Comparison of ENCODE assay signal across 23 mouse cellular contexts in the genomic region with DNA sequence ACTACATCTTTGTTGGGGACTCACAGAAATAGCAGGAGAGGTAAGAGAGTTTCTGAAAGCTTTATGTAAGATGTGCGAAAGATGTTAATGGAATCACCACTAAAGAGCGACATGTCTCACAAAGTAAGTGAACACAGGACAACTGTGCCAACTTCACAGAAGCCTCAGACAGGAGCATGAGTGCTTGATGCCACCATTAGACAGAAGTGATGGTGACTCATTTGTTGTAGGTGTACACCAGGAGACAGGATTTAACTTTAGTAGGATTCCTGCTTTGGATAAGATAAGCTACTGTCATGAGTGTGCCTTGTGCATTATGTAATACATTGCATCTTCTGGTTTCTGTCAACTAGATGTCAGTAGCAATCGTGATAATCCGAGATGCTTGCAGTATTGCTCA.
"Had no signal": no experiment of that assay in that cellular context is flagged by ENCODE, and none has a peak within 500 bp of the region (broad histone marks: within the 10 kb centered on the region; RNA-seq: fewer than 3 reads in every experiment).

No protein-coding gene starts in this region.

- H3K4me1 ChIP-seq: heart, embryonic 13.5 days; heart, embryonic 15.5 days; hindbrain, embryonic 13.5 days; hindbrain, embryonic 15.5 days; kidney, embryonic 15.5 days; limb, embryonic 10.5 days; limb, embryonic 12.5 days; liver, embryonic 13.5 days; liver, embryonic 15.5 days had no signal

- H3K4me3 ChIP-seq: gastrocnemius, adult 2 months; heart, embryonic 13.5 days; heart, embryonic 15.5 days; hindbrain, embryonic 13.5 days; hindbrain, embryonic 15.5 days; kidney, embryonic 15.5 days; limb, embryonic 10.5 days; limb, embryonic 12.5 days; liver, embryonic 13.5 days; liver, embryonic 15.5 days had no signal

- H3K27ac ChIP-seq: gastrocnemius, adult 2 months; heart, embryonic 13.5 days; heart, embryonic 15.5 days; hindbrain, embryonic 13.5 days; hindbrain, embryonic 15.5 days; hindbrain, postnatal 0 days; kidney, embryonic 15.5 days; kidney, postnatal 0 days; limb, embryonic 10.5 days; limb, embryonic 12.5 days; liver, embryonic 13.5 days; liver, embryonic 15.5 days had no signal

- DNase-seq: gastrocnemius, adult 2 months; gastrocnemius, postnatal 10 days; gastrocnemius, postnatal 25 days; heart, adult 18-20 months; heart, postnatal 14 days; heart, postnatal 36 days; kidney, adult 11 months; kidney, adult 2 months; kidney, adult 9 months; kidney, postnatal 14 days; kidney, postnatal 36 days; liver; liver, embryonic 13.5 days had no signal

- H3K9ac ChIP-seq: heart, embryonic 13.5 days; heart, embryonic 15.5 days; hindbrain, embryonic 13.5 days; hindbrain, embryonic 15.5 days; kidney, embryonic 15.5 days; limb, embryonic 12.5 days; liver, embryonic 13.5 days; liver, embryonic 15.5 days had no signal

- H3K36me3 ChIP-seq: heart, embryonic 13.5 days; heart, embryonic 15.5 days; hindbrain, embryonic 13.5 days; hindbrain, embryonic 15.5 days; kidney, embryonic 15.5 days; limb, embryonic 10.5 days; limb, embryonic 12.5 days; liver, embryonic 13.5 days; liver, embryonic 15.5 days had no signal

- H3K27me3 ChIP-seq: heart, embryonic 13.5 days; heart, embryonic 15.5 days; hindbrain, embryonic 13.5 days; hindbrain, embryonic 15.5 days; kidney, embryonic 15.5 days; liver, embryonic 13.5 days; liver, embryonic 15.5 days had no signal
